Comparison of ENCODE assay signal across 9 mouse cellular contexts in the genomic region with DNA sequence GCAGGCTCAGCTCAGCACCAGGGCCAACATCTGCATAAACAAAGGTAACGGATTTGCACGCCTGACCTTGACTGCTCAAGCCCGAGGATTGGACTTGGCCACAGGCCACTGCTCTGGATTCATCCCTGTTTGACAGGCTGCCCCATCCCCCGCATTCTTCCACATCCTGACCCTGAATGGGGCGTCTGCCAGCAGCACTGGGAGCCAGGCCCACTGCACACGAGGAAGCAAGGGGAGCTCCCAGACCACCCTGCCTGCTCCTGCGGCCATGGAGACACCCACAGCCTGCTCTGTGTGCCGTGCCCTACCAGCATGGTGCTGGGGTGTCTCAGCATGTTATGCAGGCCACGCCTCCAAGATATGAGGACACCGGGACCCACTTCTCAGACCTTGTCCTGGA. TPM values are rescaled to one million over a fixed set of nuclear protein-coding genes. Genes with fewer than 3 reads are reported as not detected.
DNase-seq lines count a peak whose midpoint lies in the region; ATAC-seq and TF ChIP-seq lines count a peak whose summit lies in the region.
"Had no signal": no experiment of that assay in that cellular context is flagged by ENCODE, and none has a peak within 500 bp of the region (broad histone marks: within the 10 kb centered on the region; RNA-seq: fewer than 3 reads in every experiment).

No protein-coding gene starts in this region.

- peaks cover 5% of the 10 kb centered on the region; the same call in 1 of the 2 replicates for H3K27me3 ChIP-seq in kidney, embryonic 16.5 days (ENCODE audit: insufficient read depth, low read length)
- H3K27me3 ChIP-seq in limb, embryonic 12.5 days: peaks cover 25% of the 10 kb centered on the region
- no peaks in the 10 kb centered on the region; the same call in 1 of the 2 replicates for H3K27me3 ChIP-seq in stomach, postnatal 0 days (ENCODE audit: control insufficient read depth, insufficient read depth, low read length)

- H3K4me3 ChIP-seq in kidney, embryonic 16.5 days (ENCODE audit: low read length): no peak overlapping the region
- no peak overlapping the region for H3K4me3 ChIP-seq in limb, embryonic 12.5 days (replicated peaks)
- H3K4me3 ChIP-seq in stomach, postnatal 0 days (ENCODE audit: low read depth, low read length): no peak overlapping the region
- H3K4me3 ChIP-seq: embryonic facial prominence, embryonic 12.5 days had no signal

- TF ChIP-seq CTCF in stomach, postnatal 0 days (IDR thresholded peaks at IDR 0.05; ENCODE audit: low read depth): no peak

- 15% methylated on average over 10 of the region's 10 CpGs for WGBS in kidney, embryonic 16.5 days
- 56% methylated on average over 10 of the region's 10 CpGs for WGBS in limb, embryonic 12.5 days
- WGBS in stomach, postnatal 0 days: 36% methylated on average over 9 of the region's 10 CpGs

- no peak overlapping the region for H3K4me2 ChIP-seq in kidney, embryonic 16.5 days (replicated peaks; ENCODE audit: low read depth, low read length)
- H3K4me2 ChIP-seq in limb, embryonic 12.5 days: no peak overlapping the region
- H3K4me2 ChIP-seq in stomach, postnatal 0 days (replicated peaks; ENCODE audit: low read depth): no peak overlapping the region
- H3K4me2 ChIP-seq: embryonic facial prominence, embryonic 12.5 days had no signal

- no peak overlapping the region for H3K9ac ChIP-seq in kidney, embryonic 16.5 days (replicated peaks; ENCODE audit: low read length)
- no peak overlapping the region for H3K9ac ChIP-seq in limb, embryonic 12.5 days (replicated peaks)
- H3K9ac ChIP-seq in stomach, postnatal 0 days (ENCODE audit: low read length): no peak overlapping the region
- H3K9ac ChIP-seq: embryonic facial prominence, embryonic 12.5 days had no signal

- TF ChIP-seq EP300 in stomach, postnatal 0 days (optimal IDR thresholded peaks at IDR 0.05): no peak

- H3K9me3 ChIP-seq in kidney, embryonic 16.5 days (ENCODE audit: low read length): no peaks in the 10 kb centered on the region
- no peaks in the 10 kb centered on the region for H3K9me3 ChIP-seq in limb, embryonic 12.5 days
- no peaks in the 10 kb centered on the region for H3K9me3 ChIP-seq in stomach, postnatal 0 days (ENCODE audit: control insufficient read depth, low read length)
- H3K9me3 ChIP-seq: embryonic facial prominence, embryonic 12.5 days had no signal

- H3K4me1 ChIP-seq in kidney, embryonic 16.5 days (ENCODE audit: insufficient read depth, low read length): peaks cover 78% of the 10 kb centered on the region
- peaks cover 40% of the 10 kb centered on the region for H3K4me1 ChIP-seq in limb, embryonic 12.5 days (replicated peaks)
- peaks cover 8% of the 10 kb centered on the region; the same call in 1 of the 2 replicates for H3K4me1 ChIP-seq in stomach, postnatal 0 days (replicated peaks; ENCODE audit: control insufficient read depth, insufficient read depth)

- no peaks in the 10 kb centered on the region for H3K36me3 ChIP-seq in kidney, embryonic 16.5 days (ENCODE audit: insufficient read depth, low read length)
- peaks cover 47% of the 10 kb centered on the region for H3K36me3 ChIP-seq in limb, embryonic 12.5 days
- no peaks in the 10 kb centered on the region for H3K36me3 ChIP-seq in stomach, postnatal 0 days (ENCODE audit: control insufficient read depth, insufficient read depth, low read length)

- no peak for DNase-seq in kidney, adult 8-10 months
- DNase-seq in adrenal gland, adult 18-20 months (ENCODE audit: low spot score in 2 of 2): peak; percentile 51 to 55
- DNase-seq in cerebellum, postnatal 10 days: peak; percentile 65 to 76
- peak; percentile 52 for DNase-seq in stomach, postnatal 0 days (ENCODE audit: low spot score)
- no peak for DNase-seq in c-Kit-positive CD71-positive TER-119-positive erythroid progenitor cells, embryonic 14.5 days (ENCODE audit: low spot score)
- no peak for DNase-seq in right cerebral cortex, adult 2 months (ENCODE audit: low spot score in 2 of 2)

- no peak overlapping the region for H3K27ac ChIP-seq in kidney, embryonic 16.5 days (ENCODE audit: low read length)
- H3K27ac ChIP-seq in limb, embryonic 12.5 days: no peak overlapping the region
- no peak overlapping the region for H3K27ac ChIP-seq in stomach, postnatal 0 days (replicated peaks)
- H3K27ac ChIP-seq: embryonic facial prominence, embryonic 12.5 days had no signal

- peak; percentile 77 for ATAC-seq in kidney, embryonic 16.5 days (ENCODE audit: low FRiP score, low TSS enrichment)
- 0 out of 2 replicates have a peak, but pooled peaks have one; percentile 11 for ATAC-seq in limb, embryonic 12.5 days (ENCODE audit: insufficient number of reproducible peaks, insufficient read depth, low FRiP score, low TSS enrichment, low read depth)
- peak; percentile 45; the same call in 1 of the 2 replicates for ATAC-seq in stomach, postnatal 0 days (ENCODE audit: low FRiP score, low TSS enrichment)

RNA-seq across cellular contexts. Expression of a gene that starts 6.1 kb away (rescaled TPM):
- 3.3 and 3.5 TPM in 2 replicates for polyA plus RNA-seq in kidney, embryonic 16.5 days (2015; fragmentation: Nextera tagmentation; extraction: Ambion mirVana)
- 10 to 100 TPM; 69.5 to 83.9 TPM for total RNA-seq in adrenal gland, adult 18-20 months (2021)
- 10.1 and 11.6 TPM in 2 replicates for polyA plus RNA-seq in limb, embryonic 12.5 days (2016; fragmentation: Nextera tagmentation; extraction: Ambion mirVana)
- 1.5 and 1.7 TPM in 2 replicates for polyA plus RNA-seq in stomach, postnatal 0 days (2015; fragmentation: Nextera tagmentation; extraction: Ambion mirVana)

RNA-seq across cellular contexts. Expression of a gene that starts 27.0 kb away (rescaled TPM):
- polyA plus RNA-seq in kidney, embryonic 16.5 days (2015; fragmentation: Nextera tagmentation; extraction: Ambion mirVana): not detected in 2 replicates
- not detected for total RNA-seq in adrenal gland, adult 18-20 months (2021)
- not detected in 2 replicates for polyA plus RNA-seq in limb, embryonic 12.5 days (2016; fragmentation: Nextera tagmentation; extraction: Ambion mirVana)
- 0.06 TPM in 1 of 2 replicates, not detected in the other for polyA plus RNA-seq in stomach, postnatal 0 days (2015; fragmentation: Nextera tagmentation; extraction: Ambion mirVana)

RNA-seq across cellular contexts. Expression of a gene that starts 58.4 kb away (rescaled TPM):
- polyA plus RNA-seq in kidney, embryonic 16.5 days (2015; fragmentation: Nextera tagmentation; extraction: Ambion mirVana): 0.25 TPM in 1 of 2 replicates, not detected in the other
- total RNA-seq in adrenal gland, adult 18-20 months (2021): under 1 TPM in 1 of 2 experiments, not detected in 1; 0.38 TPM
- polyA plus RNA-seq in limb, embryonic 12.5 days (2016; fragmentation: Nextera tagmentation; extraction: Ambion mirVana): 0.70 TPM in 1 of 2 replicates, not detected in the other
- polyA plus RNA-seq in stomach, postnatal 0 days (2015; fragmentation: Nextera tagmentation; extraction: Ambion mirVana): 0.16 and 0.27 TPM in 2 replicates

Comparison
In these comparisons a context has a peak if more than half of its experiments do, and no peak if none do; other contexts are left out.
1. ATAC-seq: peak in every context shown above with its lines; median percentile 77 in kidney, embryonic 16.5 days; 45 in stomach, postnatal 0 days; 11 in limb, embryonic 12.5 days.
2. DNase-seq: peak in adrenal gland, adult 18-20 months (2 of 2), cerebellum, postnatal 10 days (2 of 2) and stomach, postnatal 0 days (single experiment); none in kidney, adult 8-10 months (0 of 2), c-Kit-positive CD71-positive TER-119-positive erythroid progenitor cells, embryonic 14.5 days (single experiment) and right cerebral cortex, adult 2 months (0 of 2).